Mouse (Mus musculus): ENCODE results near the gene Pik3cd. TPM values are rescaled to one million over a fixed set of nuclear protein-coding genes. Genes with fewer than 3 reads are reported as not detected.

Pik3cd gene
- total RNA-seq, 2 experiments from 2014 or later: 78.3 to 129 TPM

DNA sequence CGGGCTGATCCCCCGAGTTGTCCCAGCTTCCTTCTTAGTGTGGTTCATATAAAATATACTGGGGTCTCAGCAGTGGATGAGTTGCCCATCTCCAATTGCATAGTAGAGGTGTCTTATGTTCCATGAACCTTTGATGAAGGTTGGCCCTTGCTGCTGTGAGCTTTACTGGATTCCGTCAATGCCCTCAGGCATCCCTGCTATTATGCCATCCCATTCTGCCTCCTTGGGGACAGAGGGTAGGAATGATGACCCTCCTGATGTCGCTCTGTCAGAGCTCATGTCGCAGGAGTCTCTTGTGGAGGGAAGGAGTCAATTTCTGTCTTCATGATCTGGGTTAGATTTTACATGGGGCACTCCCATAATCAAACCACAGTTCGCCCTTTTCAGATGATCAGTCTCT lies 88.9 kb downstream of the Pik3cd start:
- peak; percentile 27; the same call in 1 of the 2 replicates for ATAC-seq (ENCODE audit: poor library complexity, severe bottlenecking)

DNA sequence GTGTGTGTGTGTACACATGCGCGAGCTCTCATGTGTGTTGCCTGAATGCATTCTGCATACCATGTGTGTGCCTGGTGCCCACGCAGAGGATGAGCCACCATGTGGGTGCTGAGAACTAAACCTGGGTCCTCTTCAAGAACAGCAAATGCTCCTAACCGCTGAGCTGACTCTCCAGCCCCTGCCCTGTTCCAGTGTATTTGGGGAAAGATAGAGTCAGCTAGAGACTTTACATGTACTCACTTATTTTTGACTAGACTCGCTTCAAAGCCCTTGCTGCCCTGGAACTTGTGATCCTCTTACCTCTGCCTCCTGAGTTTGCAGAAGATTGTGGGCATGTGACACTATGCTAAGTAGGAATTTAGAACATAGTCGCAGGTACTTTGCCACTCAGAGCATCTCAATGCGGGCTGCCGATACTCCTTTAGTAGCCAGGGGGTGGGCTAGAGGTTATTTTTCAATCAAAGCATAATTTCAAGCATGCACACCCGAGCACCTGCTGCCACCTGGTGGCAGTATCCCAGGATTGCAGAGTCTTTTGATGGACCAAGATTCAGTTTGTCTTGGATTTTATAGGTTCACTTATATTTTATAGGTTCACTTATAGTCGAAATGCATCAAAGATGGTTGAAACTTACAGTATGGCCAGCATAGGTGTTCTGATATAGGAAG lies 90.9 kb downstream of the Pik3cd start:
- ATAC-seq (ENCODE audit: poor library complexity, severe bottlenecking): no peak

DNA sequence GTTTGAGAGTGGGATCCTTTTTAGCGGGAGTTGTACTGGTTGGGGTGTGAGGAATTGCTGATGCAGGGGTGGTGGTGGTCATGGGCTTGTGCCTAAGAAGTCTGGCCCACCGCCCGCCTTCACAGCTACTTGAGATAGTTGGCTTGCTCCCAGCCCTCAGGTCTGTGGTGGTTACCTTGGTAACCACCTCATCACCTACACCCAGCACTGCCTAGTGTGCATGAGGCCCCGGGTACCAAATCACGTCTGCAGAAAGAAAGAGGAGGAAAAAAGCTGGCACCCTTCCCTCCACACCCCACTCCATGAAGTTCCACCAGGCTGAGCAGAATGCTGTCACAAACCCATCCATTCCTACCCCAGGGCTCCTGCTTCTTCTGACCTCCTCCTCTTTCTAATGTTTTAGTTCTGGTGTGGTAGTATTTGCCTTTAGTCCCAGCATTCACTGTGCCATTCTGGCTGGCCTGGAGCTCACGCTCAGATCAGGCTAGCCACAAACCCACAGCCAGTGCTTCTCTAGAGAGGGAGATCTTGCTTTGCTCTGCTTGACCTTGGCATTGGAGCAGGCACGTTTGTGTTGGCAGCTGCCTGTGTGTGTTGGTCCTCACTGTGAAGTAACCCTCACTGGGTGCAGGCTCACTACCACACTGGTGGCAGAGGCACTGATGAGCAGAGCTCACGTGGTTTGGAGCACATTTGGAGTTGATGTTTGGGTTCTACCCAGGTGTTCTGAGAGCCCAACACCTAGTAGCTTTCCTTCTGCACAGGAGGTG lies 92.9 kb downstream of the Pik3cd start:
- no peak for ATAC-seq (ENCODE audit: poor library complexity, severe bottlenecking)

DNA sequence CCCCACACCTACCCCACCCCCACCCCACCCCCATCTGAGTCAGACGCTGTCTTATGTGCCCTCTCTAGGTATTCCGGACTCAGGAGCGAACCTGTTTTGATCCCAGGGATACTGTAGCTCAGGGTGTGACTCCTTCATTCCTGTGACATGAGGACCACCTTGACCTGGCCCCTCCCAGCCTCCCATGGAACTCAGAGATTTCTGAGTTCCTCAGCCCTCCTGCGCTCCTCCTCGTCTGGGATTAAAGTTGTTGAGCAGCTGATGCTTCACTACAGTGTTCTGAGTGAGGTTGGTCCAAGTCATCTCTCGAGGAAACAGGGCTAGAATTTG lies 94.1 kb downstream of the Pik3cd start:
- no peak for ATAC-seq (ENCODE audit: poor library complexity, severe bottlenecking)

DNA sequence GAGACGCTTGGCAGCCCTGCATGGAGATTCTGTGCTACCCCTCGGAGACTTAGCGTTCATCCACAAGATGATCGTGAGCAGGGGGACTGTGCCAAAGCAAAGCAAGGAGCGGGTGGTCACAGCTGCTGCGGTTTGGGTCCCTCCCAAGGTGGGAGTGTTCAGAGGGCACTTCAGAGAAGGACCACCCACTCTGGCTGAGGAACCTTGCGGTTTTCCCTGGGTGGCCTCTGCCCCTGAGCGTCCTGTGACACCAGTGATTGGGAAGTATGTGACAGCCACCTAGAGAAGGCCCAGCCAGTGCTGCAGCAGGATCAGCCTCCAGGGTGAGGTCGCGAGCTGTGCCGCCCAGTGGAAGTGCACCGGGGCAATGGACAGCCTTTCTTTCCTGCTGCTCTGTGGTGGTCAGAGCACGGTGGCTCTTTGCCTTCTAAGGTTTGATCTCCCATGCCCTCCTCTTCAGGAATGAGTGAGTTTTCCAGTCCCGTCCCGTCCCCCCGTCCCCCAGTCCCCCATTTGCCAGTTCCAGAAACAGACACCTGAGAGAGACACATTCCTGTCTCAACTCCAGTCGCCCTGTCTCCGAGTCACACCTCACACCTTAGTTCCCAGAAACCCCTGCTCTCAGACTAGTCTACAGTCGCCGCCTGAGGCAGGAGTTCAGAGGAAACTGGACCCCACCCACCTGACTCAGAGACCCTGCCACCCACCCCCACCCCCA lies 94.6 kb downstream of the Pik3cd start:
- no peak for ATAC-seq (ENCODE audit: poor library complexity, severe bottlenecking)

DNA sequence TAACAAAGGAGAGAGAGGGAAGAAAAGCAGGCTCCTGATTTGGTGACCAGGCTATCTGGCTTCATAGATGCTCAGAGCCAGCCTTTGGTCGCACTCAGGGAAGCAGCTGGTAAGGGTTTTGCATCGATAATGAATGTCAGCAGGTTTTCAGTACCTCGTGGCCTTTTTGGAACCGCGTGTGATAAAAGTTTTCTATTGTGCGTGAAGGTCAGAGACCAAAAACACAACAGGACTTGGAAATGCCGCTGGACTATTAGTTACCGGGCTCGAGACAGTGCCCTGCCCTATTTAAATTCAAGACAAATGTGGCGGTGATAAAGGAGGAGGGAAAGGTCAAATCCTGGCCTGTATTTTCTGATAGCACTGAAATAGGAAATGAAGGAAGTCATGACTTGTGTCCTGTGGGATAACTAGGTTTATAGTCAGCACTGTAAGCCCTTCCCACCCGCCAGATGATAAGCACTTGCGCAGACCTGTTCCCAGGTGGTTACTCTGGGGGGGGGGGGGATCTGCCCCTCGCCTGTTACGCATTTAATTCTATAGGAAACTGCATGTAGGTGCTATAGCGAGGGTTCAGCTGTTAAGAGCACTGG lies 95.5 kb downstream of the Pik3cd start:
- no peak for ATAC-seq (ENCODE audit: poor library complexity, severe bottlenecking)

DNA sequence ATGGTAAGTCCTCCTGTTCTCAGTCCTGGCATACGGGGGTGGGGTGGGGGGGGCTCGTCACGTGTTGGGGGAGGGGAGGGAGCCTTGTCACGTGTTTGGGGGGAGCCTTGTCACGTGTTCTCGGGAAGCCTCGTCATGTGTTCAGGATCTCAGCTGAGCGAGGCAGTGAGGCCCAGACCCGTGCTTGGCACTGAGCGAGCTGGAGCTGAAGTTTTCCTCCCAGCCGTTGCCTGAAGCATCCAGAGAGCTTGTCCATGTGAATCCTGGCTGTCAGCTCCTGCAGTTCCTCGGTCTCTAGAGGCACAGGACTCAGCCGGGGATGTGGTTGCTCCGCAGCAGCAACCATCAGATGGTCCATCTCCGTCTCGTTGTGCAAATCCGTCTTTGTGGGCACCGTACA lies 96.3 kb downstream of the Pik3cd start:
- no peak for ATAC-seq (ENCODE audit: poor library complexity, severe bottlenecking)

DNA sequence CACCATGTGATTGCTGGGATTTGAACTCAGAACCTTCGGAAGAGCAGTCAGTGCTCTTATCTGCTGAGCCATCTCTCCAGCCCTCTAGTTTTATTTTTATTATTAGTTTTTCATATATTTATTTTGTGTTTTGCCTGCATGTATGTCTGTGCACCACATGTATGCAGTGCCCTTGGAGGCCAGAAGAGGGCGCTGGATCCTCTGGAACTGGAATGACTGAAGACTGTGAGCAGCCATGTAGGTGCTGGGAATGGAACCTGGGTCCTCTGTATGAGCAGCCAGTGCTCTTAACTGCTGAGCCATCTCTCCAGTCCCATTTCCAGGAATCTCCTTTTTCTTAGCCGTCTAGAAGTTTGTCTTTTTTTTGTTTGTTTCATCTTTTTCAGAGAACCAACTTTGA lies 97.9 kb downstream of the Pik3cd start:
- ATAC-seq (ENCODE audit: poor library complexity, severe bottlenecking): no peak

DNA sequence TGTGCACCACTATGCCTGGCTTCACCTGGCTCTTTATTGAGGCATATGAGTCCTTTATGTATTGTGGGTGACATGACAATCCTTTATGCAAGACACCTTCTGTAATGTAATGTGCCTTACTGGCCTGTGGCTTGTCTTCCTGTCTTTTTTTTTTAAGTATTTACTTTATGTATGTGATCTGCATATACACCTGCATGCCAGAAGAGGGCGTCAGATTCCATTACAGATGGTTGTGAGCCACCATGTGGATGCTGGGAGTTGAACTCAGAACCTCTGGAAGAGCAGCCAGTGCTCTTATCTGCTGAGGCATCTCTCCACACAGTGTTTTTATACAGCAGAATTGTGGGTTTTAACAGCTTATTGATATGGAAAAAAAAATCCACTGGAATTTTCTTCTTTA lies 98.5 kb downstream of the Pik3cd start:
- ATAC-seq (ENCODE audit: poor library complexity, severe bottlenecking): no peak

DNA sequence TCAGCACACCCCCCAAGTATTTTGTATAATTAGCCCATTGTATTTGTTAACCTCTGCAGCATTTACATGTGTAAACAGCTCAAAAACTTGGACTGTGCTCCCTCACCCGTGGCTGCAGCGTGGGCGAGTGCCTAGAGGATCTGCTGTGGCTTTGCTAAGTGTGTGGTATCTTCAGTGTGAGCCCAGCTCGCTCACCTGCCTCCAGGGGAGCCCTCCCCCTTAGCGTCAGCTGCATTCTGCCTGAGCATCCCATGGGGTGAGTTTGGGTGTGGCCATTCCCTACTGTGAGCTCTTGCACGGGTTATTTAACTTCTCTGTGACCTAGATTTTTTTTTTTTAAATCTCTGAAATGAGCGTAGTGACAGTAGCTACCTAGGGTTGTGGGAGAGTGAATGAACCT lies 100.1 kb downstream of the Pik3cd start:
- ATAC-seq (ENCODE audit: poor library complexity, severe bottlenecking): no peak

DNA sequence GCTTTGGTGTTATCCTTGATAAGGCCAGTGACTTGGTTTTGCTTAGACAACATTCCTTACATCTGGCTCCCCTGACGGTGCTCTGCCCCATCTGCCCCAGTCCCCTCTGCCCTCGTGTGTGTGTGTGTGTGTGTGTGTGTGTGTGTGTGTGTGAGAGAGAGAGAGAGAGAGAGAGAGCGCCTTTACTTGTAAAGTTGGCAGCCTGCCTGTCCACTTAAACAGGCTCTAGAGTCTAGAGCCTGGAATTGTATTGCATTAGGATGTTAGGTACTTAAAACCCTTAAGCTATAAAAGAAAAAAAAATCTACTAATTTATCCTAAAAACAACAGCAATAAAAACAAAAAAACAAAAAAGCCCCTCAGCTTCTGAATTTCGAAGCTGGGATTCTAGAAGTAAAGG lies 100.9 kb downstream of the Pik3cd start:
- ATAC-seq (ENCODE audit: poor library complexity, severe bottlenecking): no peak

DNA sequence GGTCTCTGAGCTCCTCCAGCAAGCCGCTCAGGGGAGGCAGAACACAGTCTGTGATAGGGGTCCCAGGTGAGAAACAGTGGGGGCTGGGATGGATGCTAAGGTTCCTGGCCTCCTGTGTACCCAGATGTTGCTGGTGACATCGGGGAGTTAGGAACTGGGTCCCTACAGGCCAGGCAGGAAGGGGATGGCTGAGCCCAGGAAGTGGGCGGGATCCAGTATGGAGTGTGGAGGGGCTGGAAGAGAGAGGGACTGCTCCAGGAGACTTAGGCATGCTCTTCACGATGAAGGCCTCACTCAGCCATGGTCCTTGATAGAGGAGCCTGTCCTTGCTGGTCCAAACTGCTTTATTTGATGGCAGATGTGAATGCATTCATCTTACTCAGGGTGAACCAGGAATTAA lies 102.2 kb downstream of the Pik3cd start:
- no peak for ATAC-seq (ENCODE audit: poor library complexity, severe bottlenecking)

DNA sequence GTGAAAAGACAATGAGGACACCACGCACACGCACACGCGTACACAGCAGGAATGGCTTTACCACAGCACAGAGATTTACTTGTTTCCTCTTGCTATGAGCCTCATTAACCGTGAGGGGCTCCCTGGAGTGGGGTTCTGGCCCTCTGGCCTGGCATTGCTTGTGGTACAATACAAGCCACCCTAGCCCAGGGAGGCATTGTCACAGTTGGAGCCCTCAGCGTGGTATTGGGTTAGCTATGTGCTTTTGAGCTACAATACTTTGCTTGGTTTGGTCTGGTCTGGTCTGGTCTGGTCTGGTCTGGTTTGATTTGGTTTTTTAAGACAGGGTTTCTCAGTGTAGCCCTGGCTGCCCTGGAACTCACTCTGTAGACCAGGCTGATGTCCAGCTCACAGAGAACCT lies 102.8 kb downstream of the Pik3cd start:
- ATAC-seq (ENCODE audit: poor library complexity, severe bottlenecking): no peak

Other genes starting within 250 kb of the Pik3cd start
- gene Rbp7, start 247.6 kb downstream of the Pik3cd start, total RNA-seq (2015): not detected in 2 replicates
- gene Rbp7, start 247.6 kb downstream of the Pik3cd start, total RNA-seq (2017): not detected in 2 replicates
- gene Tmem274, start 225.2 kb downstream of the Pik3cd start, total RNA-seq (2015): not detected in 2 replicates
- not detected in 2 replicates for gene Tmem274, start 225.2 kb downstream of the Pik3cd start, total RNA-seq (2017)
- 4.0 and 5.1 TPM in 2 replicates for gene Nmnat1, start 217.4 kb downstream of the Pik3cd start, total RNA-seq (2015)
- gene Nmnat1, start 217.4 kb downstream of the Pik3cd start, total RNA-seq (2017): 3.8 and 6.0 TPM in 2 replicates
- 17.2 and 19.1 TPM in 2 replicates for gene Lzic, start 217.3 kb downstream of the Pik3cd start, total RNA-seq (2015)
- 22.2 and 53.8 TPM in 2 replicates for gene Lzic, start 217.3 kb downstream of the Pik3cd start, total RNA-seq (2017)
- 6.2 and 8.4 TPM in 2 replicates for gene Ctnnbip1, start 184.3 kb downstream of the Pik3cd start, total RNA-seq (2015)
- gene Ctnnbip1, start 184.3 kb downstream of the Pik3cd start, total RNA-seq (2017): 9.7 and 10.8 TPM in 2 replicates
- 0.64 and 0.74 TPM in 2 replicates for gene Clstn1, start 116.1 kb downstream of the Pik3cd start, total RNA-seq (2015)
- 1.2 and 1.8 TPM in 2 replicates for gene Clstn1, start 116.1 kb downstream of the Pik3cd start, total RNA-seq (2017)
- gene Tmem201, start 35.5 kb upstream of the Pik3cd start, total RNA-seq (2015): 1.2 and 2.9 TPM in 2 replicates
- 1.5 and 1.9 TPM in 2 replicates for gene Tmem201, start 35.5 kb upstream of the Pik3cd start, total RNA-seq (2017)
- gene Slc25a33, start 71.7 kb upstream of the Pik3cd start, total RNA-seq (2015): 1.7 and 2.3 TPM in 2 replicates
- gene Slc25a33, start 71.7 kb upstream of the Pik3cd start, total RNA-seq (2017): 1.1 and 1.7 TPM in 2 replicates

Data from megakaryocyte, adult 5-6 weeks (primary cell).